Mouse (Mus musculus) kidney, postnatal 10 days (tissue): ENCODE results near the gene Cxcl16.

Experiments
- DNase-seq: peaks from one replicate; pipeline ENCODE4 v3.0.0; 2021; ENCODE audit warnings: mixed read lengths

Cxcl16 gene

DNA sequence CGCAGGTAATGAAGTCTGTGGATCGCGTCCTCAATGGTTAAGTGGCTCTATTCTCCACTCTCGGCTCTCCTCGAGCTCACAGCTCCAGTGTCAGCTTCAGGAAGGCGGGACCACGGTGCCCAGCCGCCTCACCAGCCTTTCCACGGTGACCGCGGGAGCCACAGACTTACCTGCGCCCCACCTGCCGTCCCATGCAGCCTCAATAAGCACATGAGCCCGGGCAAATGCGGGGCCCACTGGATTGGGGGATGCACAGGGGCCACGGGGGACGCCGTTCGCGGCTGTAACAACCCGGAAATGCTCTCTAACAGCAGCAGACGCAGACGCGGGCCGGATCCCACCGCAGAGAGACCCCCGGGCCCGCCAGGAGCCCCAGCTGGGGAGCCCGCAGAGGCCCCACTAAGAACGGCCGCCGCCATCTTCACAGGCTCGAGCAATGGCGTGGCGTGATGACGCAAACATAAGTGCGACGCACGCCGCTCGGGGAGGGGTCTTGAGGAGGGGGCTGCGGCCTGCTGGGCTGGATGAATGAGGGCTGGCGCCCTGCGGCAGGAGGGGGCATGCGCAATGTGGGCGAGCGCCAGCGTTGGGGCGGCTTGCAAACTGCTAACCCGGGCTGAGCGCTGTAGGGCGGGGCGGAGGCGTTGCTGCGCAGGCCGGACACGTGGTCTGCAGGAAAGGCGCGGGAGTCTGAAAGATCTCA is 50.0 kb downstream of the Cxcl16 start, which contains the start of gene Pelp1:
TSS of gene Pelp1 (minus strand) at position 438 of the 703 bp plus-strand sequence.
- DNase-seq: peak; percentile 95
